Mouse (Mus musculus) CH12.LX (cell line): ENCODE measurements around the gene Filip1l. TPM values are rescaled to one million over a fixed set of nuclear protein-coding genes. Genes with fewer than 3 reads are reported as not detected.
A peak's percentile ranks its signal among the peaks of the same experiment; 100 is the strongest.

ENCODE experiments used
- DNase-seq: peaks from one replicate; pipeline ENCODE4 v3.0.0-alpha.2; 2013; ENCODE audit errors: extremely low read depth
- H3K27ac ChIP-seq: 2 replicates; pipeline ENCODE4 v1.5.1; 2012; ENCODE audit warnings: low read depth, mild to moderate bottlenecking, control low read depth, moderate library complexity; ENCODE audit not compliant: insufficient read depth
- H3K27me3 ChIP-seq: replicated peaks from 2 replicates; pipeline ENCODE3; 2012; ENCODE audit warnings: inconsistent platforms
- H3K36me3 ChIP-seq, 2 experiments: replicated peaks in 1 of 2; 2 replicates each; pipeline versions ENCODE3 to v1.6.1; 2012; ENCODE audit warnings: inconsistent platforms in 1 of 2, low read length in 1 of 2, mild to moderate bottlenecking in 1 of 2, mixed read lengths in 1 of 2, moderate library complexity in 1 of 2; ENCODE audit not compliant: control insufficient read depth in 1 of 2, insufficient read depth in 1 of 2
- H3K4me1 ChIP-seq, 2 experiments: 2 replicates each; pipeline ENCODE4 v1.6.1; 2012; ENCODE audit warnings: inconsistent platforms in 1 of 2, moderate library complexity in 1 of 2; ENCODE audit not compliant: insufficient read depth in 2 of 2, control insufficient read depth in 1 of 2
- H3K4me2 ChIP-seq: 2 replicates; pipeline ENCODE4 v1.6.1; 2012; ENCODE audit warnings: low read depth, mild to moderate bottlenecking, control low read depth; ENCODE audit not compliant: poor library complexity, insufficient read depth, severe bottlenecking
- H3K4me3 ChIP-seq, 3 experiments: fragments of 150-350 bp in 1 of 3; sonication (generic) in 1 of 3; replicated peaks in 1 of 3; 2 replicates each; pipeline versions ENCODE3 to v1.5.1; 2011 to 2012; ENCODE audit warnings: low read depth in 2 of 3, low read length in 2 of 3, mild to moderate bottlenecking in 2 of 3, moderate library complexity in 2 of 3, control low read depth in 1 of 3, improper control_type of control experiment in 1 of 3, inconsistent platforms in 1 of 3, mixed read lengths in 1 of 3; ENCODE audit not compliant: poor library complexity in 1 of 3
- H3K79me2 ChIP-seq: replicated peaks from 2 replicates; pipeline ENCODE4 v1.6.1; 2012; ENCODE audit warnings: mild to moderate bottlenecking, moderate library complexity; ENCODE audit not compliant: control insufficient read depth, poor library complexity, insufficient read depth, severe bottlenecking; ENCODE audit errors: extremely low read depth
- H3K9ac ChIP-seq: 2 replicates; pipeline ENCODE4 v1.6.1; 2012; ENCODE audit warnings: low read depth, mild to moderate bottlenecking, control low read depth, moderate library complexity; ENCODE audit not compliant: insufficient read depth
- H3K9me3 ChIP-seq: replicated peaks from 2 replicates; pipeline ENCODE3; 2012; ENCODE audit warnings: low read length, inconsistent platforms, mixed read lengths
- CHD2 ChIP-seq: IDR thresholded peaks from 2 replicates; pipeline ENCODE4 v1.6.1; 2011; ENCODE audit warnings: low read length, improper control_type of control experiment
- E2F4 ChIP-seq: IDR thresholded peaks from 2 replicates; pipeline ENCODE4 v1.6.1; 2011; ENCODE audit warnings: low read depth, low read length, improper control_type of control experiment; ENCODE audit not compliant: insufficient replicate concordance
- EP300 ChIP-seq: IDR thresholded peaks from 2 replicates; pipeline ENCODE4 v1.6.1; 2011; ENCODE audit warnings: low read length, improper control_type of control experiment
- HCFC1 ChIP-seq: IDR thresholded peaks from 2 replicates; pipeline ENCODE4 v1.6.1; 2012; ENCODE audit warnings: low read depth, mild to moderate bottlenecking, inconsistent platforms, low read length, improper control_type of control experiment
- IRF4 ChIP-seq: IDR thresholded peaks from 2 replicates; pipeline ENCODE4 v1.6.1; 2014; ENCODE audit warnings: low read depth, mild to moderate bottlenecking, inconsistent platforms, low read length, improper control_type of control experiment
- JUN ChIP-seq: IDR thresholded peaks from 2 replicates; pipeline ENCODE4 v1.6.1; 2011; ENCODE audit warnings: low read depth, mild to moderate bottlenecking, low read length, improper control_type of control experiment, moderate library complexity; ENCODE audit not compliant: insufficient read depth
- JUND ChIP-seq: conservative IDR thresholded peaks from 2 replicates; pipeline ENCODE4 v1.6.1; 2011; ENCODE audit warnings: low read depth, low read length, improper control_type of control experiment
- MAFK ChIP-seq: IDR thresholded peaks from 2 replicates; pipeline ENCODE4 v1.6.1; 2011; ENCODE audit warnings: low read length, improper control_type of control experiment; ENCODE audit not compliant: insufficient replicate concordance
- MAZ ChIP-seq: IDR thresholded peaks from 2 replicates; pipeline ENCODE4 v1.6.1; 2012; ENCODE audit warnings: low read depth, mild to moderate bottlenecking, inconsistent platforms, low read length, improper control_type of control experiment, moderate library complexity
- MXI1 ChIP-seq: IDR thresholded peaks from 2 replicates; pipeline ENCODE4 v1.6.1; 2011; ENCODE audit warnings: mild to moderate bottlenecking, low read depth, low read length, improper control_type of control experiment
- MYC ChIP-seq: IDR thresholded peaks from 2 replicates; pipeline ENCODE4 v1.6.1; 2011; ENCODE audit warnings: low read depth, mild to moderate bottlenecking, improper control_type of control experiment, low read length
- NELFE ChIP-seq: IDR thresholded peaks from 2 replicates; pipeline ENCODE4 v1.6.1; 2011; ENCODE audit warnings: low read depth, low read length, improper control_type of control experiment
- NRF1 ChIP-seq: IDR thresholded peaks from 2 replicates; pipeline ENCODE4 v1.6.1; 2014; ENCODE audit warnings: low read depth, mild to moderate bottlenecking, inconsistent platforms, low read length, improper control_type of control experiment, moderate library complexity
- POLR2A ChIP-seq: IDR thresholded peaks from 2 replicates; pipeline ENCODE4 v1.6.1; 2011; ENCODE audit warnings: low read depth, mild to moderate bottlenecking, improper control_type of control experiment, low read length
- SIN3A ChIP-seq: IDR thresholded peaks from 2 replicates; pipeline ENCODE4 v1.6.1; 2012; ENCODE audit warnings: low read length, improper control_type of control experiment, inconsistent platforms
- TBP ChIP-seq: conservative IDR thresholded peaks from 2 replicates; pipeline ENCODE4 v1.6.1; 2011; ENCODE audit warnings: low read depth, low read length, improper control_type of control experiment
- ZNF384 ChIP-seq: IDR thresholded peaks from 2 replicates; pipeline ENCODE4 v1.6.1; 2012; ENCODE audit warnings: low read depth, low read length, improper control_type of control experiment, inconsistent platforms
- dilution Hi-C: fragments of 300-500 bp; cut with MboI; formaldehyde crosslinking; loops from 2 replicates; pipeline ENCODE4 v1.14.3; 2020; ENCODE audit warnings: low sequenced_read_pairs; ENCODE audit not compliant: extremely low pct_unique_long_range_greater_than_20kb, extremely low pct_ligation_motif_present
- in situ Hi-C: fragments of 300-500 bp; cut with MboI; formaldehyde crosslinking; loops from 3 replicates; pipeline ENCODE4 v1.14.3; 2019; ENCODE audit warnings: low sequenced_read_pairs, low pct_ligation_motif_present, low pct_unique_long_range_greater_than_20kb, mixed read lengths
- polyA plus RNA-seq: library from polyadenylated mRNA; unstranded; fragments of >175 nt; gene quantifications from 2 replicates; pipeline ENCODE4 v1.2.1, GENCODE M21; 2012; ENCODE audit warnings: low read depth; ENCODE audit not compliant: insufficient read length
- total RNA-seq, 2 experiments: library from RNA; depleted of rRNA; stranded (reverse); fragments of 300-350 nt in 1 of 2; fragments of >200 nt in 1 of 2; gene quantifications; 2 replicates each; pipeline ENCODE4 v1.2.3; 2012 to 2014

Filip1l gene
- total and polyA plus RNA-seq, 3 experiments = 2.1 to 17.6 (median 5.7) TPM

DNA sequence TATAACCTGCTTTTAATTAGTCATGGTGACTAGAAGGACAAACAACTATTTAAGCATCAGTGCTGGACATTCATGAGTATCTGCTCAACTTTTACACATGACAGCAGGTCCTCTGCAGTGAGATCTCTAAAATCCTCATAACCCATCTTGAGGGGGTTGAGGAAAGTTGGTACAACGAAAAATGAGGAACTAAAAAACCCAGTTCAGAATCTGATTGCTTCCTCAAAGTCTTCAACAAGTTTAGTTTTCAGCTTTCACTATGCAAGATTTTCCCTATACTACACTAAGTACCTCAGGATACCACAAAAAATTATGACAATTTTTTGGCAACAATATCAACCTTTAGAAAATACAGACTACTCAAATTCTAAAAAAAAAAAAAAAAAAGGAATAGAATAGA, 181.5 kb downstream of the Filip1l start:
- TF ChIP-seq POLR2A (no peak), MYC (0 out of 2 replicates have a peak, but pooled peaks have one; percentile 39), NRF1 (no peak), MAZ (no peak), SIN3A (peak; percentile 56), IRF4 (peak; percentile 20; the same call in 1 of the 2 replicates), ZNF384 (0 out of 2 replicates have a peak, but pooled peaks have one; percentile 18), MAFK (0 out of 2 replicates have a peak, but pooled peaks have one; percentile 49), EP300 (peak; percentile 74), NELFE (no peak), JUN (no peak), E2F4 (no peak), MXI1 (no peak), JUND (peak; percentile 37; the same call in 1 of the 2 replicates), CHD2 (no peak), TBP (0 out of 2 replicates have a peak, but pooled peaks have one; percentile 33)
- in situ Hi-C loops = no loop called here
- H3K4me2 ChIP-seq = no peak overlapping the region

DNA sequence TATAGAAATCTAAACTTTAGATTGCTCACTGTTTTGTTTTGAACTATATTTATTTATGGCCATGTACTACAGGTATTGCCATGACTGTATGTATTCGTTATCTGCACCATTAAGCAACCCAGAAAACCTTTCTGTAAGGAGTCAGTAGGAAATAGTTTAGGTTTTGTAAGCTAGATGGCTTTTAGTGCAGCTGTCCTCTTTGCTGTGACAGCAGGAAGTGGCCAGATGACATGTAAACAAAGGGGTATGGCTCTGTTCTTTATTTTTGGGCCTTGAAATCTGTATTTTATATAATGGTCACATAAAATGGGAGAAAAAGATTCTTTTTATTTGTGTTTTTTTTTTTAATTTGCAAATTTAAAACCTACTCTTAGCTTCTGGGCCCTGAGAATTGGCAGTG, 181.9 kb downstream of the Filip1l start:
- Histone ChIP-seq H3K9ac (no peak overlapping the region), H3K4me3 (no peak overlapping the region), H3K27me3 (no peaks in the 10 kb centered on the region), H3K4me1 (peaks cover 6 to 43% of the 10 kb centered on the region in 2 experiments; a peak in 3 of 4 replicates), H3K36me3 (no peaks in the 10 kb centered on the region), H3K79me2 (no peaks in the 10 kb centered on the region), H3K9me3 (no peaks in the 10 kb centered on the region), H3K27ac (no peak overlapping the region), H3K4me2 (no peak overlapping the region)
- in situ Hi-C loops = no loop called here
- dilution Hi-C loops = no loop called here
- no peak for TF ChIP-seq HCFC1
- TF ChIP-seq SIN3A = peak; percentile 11; the same call in 1 of the 2 replicates
- DNase-seq = no peak

More for the DNA sequence above, 181.5 kb downstream of the Filip1l start:
- DNase-seq = no peak
- no peak overlapping the region for H3K27ac ChIP-seq
- no peaks in the 10 kb centered on the region for H3K79me2 ChIP-seq
- no peaks in the 10 kb centered on the region for H3K9me3 ChIP-seq
- H3K36me3 ChIP-seq = no peaks in the 10 kb centered on the region
- peaks cover 6 to 43% of the 10 kb centered on the region in 2 experiments; a peak in 3 of 4 replicates for H3K4me1 ChIP-seq
- H3K27me3 ChIP-seq = no peaks in the 10 kb centered on the region
- dilution Hi-C loops = no loop called here
- H3K4me3 ChIP-seq = no peak overlapping the region
- no peak overlapping the region for H3K9ac ChIP-seq
